Mouse (Mus musculus) cerebral cortex, adult 2 months (tissue): ENCODE results near the gene Tia1.

Experiments used
- WGBS: fragments of 180-500 bp; shearing (Covaris S2); methylation state at CpG from one replicate; pipeline ENCODE4 v1.1.7; 2018; 5-methylcytosine and 5-hydroxymethylcytosine counted together

The Tia1 gene

DNA sequence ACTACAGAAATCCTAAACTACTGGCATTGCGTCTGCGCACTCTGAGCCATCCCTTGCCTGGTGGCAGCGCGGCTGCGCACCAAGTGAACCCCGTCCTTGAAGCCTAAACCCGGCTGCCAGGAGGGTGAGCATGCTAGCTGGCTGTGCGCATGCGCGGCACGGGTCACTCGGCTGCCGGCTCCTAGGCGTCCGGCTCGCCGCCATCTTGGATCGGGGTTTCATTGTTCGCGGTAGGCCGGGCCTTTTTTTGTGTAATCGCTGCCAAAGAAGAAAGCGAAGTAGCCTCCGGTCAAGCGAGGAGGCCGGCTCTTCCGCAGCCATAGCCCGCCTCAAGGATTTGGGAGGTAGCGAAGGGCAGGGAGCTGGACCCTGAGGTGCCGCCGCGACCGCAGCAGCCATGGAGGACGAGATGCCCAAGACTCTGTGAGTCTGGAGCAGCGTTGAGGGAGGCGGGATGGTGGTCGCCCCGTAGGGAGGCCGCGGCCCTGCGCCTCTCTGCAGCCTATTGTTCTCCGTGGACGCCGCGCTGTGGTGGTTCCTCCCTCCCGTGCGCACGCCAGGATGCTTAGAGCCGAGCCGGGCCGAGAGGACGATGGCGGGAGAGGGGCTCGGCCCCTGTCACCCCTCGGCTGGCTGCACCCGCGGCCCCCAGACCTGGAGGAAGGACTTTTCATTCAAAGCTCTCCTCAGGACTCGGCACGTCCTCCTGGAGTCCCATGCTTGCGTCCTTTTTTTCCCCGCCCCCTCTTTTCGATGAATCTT is at the start of gene Tia1:
Gene Tia1 (plus strand): TSS at position 120 of the 762 bp plus-strand sequence.
- under 1% methylated on average over 62 of the region's 62 CpGs for WGBS

- 86% methylated on average over 3 of the region's 3 CpGs for WGBS
These were observed 49.1 kb upstream of the Tia1 start for GRCm38 (mm10) chr6:86354948-86355347.

GRCm38 (mm10) chr6:86356956-86357355 is 47.1 kb upstream of the Tia1 start:
- WGBS, result 62% methylated on average over 9 of the region's 9 CpGs

DNA sequence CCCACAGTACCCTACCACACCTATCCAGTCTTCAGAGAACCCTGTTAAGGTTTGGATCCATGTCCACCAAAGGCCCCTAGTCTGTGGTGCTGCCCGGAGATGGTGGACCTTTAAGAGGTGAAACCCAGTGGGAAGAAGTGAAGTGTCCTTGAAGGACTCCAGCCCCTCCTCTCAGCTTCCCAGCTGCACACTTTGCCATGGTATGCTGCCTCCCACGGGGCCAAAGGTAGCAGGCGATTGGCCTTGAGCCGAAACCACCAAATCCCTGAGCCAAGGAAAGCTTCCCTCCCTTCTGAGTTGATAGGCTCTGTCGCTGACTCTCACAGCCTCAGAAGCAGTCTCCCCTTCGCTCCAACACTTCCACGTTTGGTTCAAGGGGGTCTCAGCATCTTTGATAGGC is 43.3 kb upstream of the Tia1 start:
- 80% methylated on average over 7 of the region's 7 CpGs for WGBS

DNA sequence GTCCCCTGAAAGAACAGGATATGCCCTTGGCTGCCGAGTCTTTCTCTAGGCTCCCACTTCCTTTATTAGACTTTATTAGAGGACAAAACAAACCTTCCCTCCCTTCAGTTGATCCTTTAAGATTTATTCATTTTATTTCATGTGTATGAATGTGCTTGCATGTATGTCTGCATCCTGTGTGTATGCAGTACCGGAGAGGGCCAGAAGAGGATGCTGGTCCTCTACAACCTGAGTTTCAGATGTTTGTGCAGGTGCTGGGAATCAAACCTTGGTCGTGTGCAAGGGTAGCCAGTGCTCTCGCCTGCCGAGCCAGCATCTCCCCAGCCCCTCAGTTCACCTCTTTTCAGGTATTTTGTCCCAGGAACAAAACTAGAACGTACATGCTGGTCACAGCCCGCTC is 42.6 kb upstream of the Tia1 start:
- 90% methylated on average over 7 of the region's 7 CpGs for WGBS

GRCm38 (mm10) chr6:86364442-86365141 is 39.4 kb upstream of the Tia1 start:
- WGBS, result under 1% methylated on average over 17 of the region's 17 CpGs

DNA sequence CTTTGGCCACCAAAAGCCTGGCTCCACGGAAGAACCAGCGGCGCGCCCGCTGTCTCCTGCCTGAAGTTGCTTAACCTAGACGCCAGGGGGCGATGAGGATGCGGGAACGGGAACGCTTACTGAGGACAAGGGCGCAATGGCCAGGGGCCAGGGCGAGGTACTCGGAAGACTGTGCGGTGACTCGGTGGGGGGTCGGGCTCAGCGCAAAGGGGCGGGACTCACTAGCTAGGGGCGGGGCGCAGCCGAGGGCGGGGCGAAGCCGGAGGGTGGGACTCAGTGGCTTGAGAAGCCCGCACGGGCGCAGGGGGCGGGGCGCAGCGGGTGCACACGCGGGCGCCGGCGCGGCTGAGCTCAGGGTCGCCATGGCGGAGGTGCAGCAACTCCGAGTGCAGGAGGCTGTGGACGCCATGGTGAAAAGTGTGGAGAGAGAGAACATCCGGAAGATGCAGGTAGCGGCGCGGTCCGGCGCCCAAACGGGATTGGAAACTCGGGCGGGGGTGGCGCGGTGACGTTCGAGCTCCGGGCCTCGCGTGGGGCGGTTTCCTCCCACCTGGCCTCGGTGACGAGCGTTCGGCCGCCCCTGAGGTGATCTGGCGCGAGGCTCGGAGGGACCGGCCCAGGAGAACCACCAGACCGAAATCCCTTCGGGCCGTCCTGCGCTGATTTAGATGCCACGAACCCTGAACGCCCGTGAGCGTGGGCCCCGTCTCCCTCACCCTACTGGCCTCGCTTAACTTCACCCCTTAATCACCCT is 38.5 kb upstream of the Tia1 start, which contains the start of gene Fam136a:
Gene Fam136a (plus strand): TSS at position 276 of the 754 bp plus-strand sequence.
- WGBS, result under 1% methylated on average over 76 of the region's 76 CpGs

- WGBS, result 23% methylated on average over 25 of the region's 25 CpGs
These were observed 37.7 kb upstream of the Tia1 start for GRCm38 (mm10) chr6:86366125-86366852.

- 58% methylated on average over 2 of the region's 2 CpGs for WGBS
These were observed 37.2 kb upstream of the Tia1 start for GRCm38 (mm10) chr6:86366853-86367249.

DNA sequence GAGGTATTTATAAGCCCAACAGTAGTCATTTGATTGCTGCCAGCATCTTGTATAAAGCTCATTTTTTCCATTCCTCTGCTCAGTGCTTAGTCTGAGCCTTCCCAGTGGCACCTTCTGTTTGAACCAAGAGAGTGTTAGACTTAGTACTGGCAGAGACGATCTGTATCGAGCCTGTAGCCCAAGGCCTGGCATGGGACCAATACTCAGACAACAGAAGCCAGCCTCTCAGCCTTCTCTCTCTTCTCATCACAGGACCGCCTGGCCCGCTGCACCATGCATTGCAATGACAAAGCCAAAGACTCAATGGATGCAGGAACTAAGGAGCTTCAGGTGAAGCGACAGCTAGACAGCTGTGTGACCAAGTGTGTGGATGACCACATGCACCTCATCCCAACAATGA is 35.5 kb upstream of the Tia1 start:
- WGBS, result 55% methylated on average over 5 of the region's 5 CpGs

GRCm38 (mm10) chr6:86370093-86370713 is 33.8 kb upstream of the Tia1 start:
- WGBS, result 54% methylated on average over 3 of the region's 3 CpGs

- 10% methylated on average over 15 of the region's 15 CpGs for WGBS
These were observed 33.2 kb upstream of the Tia1 start, which contains the start of gene Snrpg for GRCm38 (mm10) chr6:86370764-86371339. Gene Snrpg (plus strand): TSS chr6:86371304.

GRCm38 (mm10) chr6:86371340-86371911 is 32.6 kb upstream of the Tia1 start:
- under 1% methylated on average over 50 of the region's 50 CpGs for WGBS

DNA sequence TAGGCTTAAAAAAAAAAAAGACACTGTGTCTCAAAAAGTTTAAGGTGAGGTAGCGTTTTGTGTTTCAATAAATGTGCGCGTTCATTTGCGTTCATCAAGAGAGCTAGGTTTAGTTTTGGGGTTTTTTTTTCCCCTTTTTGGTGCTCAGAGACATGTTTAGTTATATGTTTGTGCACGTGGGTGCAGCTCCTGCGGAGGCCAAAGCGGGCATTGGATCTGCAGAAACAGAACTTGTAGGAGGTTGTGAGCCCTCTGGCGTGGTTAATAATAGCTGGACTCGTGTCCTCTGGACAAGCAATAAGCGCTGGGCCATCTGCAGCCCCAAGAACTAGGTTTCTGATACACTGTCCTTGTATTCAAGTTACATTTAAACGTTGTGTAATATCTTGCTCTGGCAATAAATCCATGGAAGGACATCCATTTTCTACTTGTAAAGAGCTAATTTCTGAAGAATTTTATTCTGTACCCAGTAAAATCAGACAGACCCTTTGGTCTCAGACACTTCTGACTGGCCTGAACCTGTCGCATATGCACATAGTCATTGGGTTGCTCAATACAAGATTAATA is 32.0 kb upstream of the Tia1 start:
- WGBS, result 4% methylated on average over 12 of the region's 12 CpGs

GRCm38 (mm10) chr6:86373556-86373955 is 30.5 kb upstream of the Tia1 start:
- WGBS, result 88% methylated on average over 6 of the region's 6 CpGs

GRCm38 (mm10) chr6:86378341-86378740 is 25.7 kb upstream of the Tia1 start:
- 69% methylated on average over 3 of the region's 3 CpGs for whole genome bisulfite sequencing

DNA sequence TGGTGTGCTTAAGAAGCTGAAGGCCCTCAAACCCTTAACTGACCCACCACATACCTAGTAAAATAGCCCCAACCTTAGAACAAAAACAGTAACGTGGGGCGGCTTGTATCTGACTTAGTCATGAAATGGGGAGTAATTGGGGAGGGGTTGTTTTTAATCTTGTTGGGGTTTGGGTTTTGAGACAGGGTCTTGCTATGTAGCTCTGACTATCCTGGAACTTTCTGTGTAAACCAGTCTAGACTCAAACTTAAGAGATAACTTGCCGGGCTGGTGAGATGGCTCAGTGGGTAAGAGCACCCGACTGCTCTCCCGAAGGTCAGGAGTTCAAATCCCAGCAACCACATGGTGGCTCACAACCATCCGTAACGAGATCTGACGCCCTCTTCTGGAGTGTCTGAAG is 23.9 kb upstream of the Tia1 start:
- 70% methylated on average over 8 of the region's 8 CpGs for WGBS

DNA sequence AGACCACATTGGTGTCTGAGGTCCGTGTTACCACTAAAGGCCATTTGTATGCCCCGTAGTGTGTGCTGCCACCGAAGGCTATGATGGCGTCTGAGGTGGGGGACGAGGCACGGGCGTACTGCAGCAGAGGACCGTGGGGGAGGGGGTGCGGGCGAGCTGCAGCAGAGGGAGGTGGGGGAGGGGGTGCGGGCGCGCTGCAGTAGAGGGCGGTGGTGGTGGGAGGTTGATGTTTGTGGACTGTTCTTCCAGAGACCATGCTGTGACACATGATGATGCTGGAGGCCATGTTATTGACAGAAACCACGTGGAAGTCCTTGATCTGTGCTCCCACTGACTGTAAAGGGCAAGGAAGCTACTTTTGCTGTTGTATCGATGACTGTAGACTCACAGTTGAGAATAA is 20.6 kb upstream of the Tia1 start:
- WGBS, result 54% methylated on average over 16 of the region's 16 CpGs

- 71% methylated on average over 4 of the region's 4 CpGs for WGBS
These were observed 19.3 kb upstream of the Tia1 start for GRCm38 (mm10) chr6:86384692-86385091.
